Mouse (Mus musculus) c-Kit-negative CD71-positive TER-119-positive erythroid progenitor cells, embryonic 14.5 days (primary cell): ENCODE data around the gene Hjurp.

Experiments used
- DNase-seq: peaks from one replicate; pipeline ENCODE4 v3.0.0-alpha.2; 2013; ENCODE audit warnings: low read depth, low spot score

Hjurp gene

GRCm38 (mm10) chr1:88261706-88262105 is 15.7 kb downstream of the Hjurp start:
- no peak for DNase-seq

- no peak for DNase-seq
Observed at GRCm38 (mm10) chr1:88260604-88261377, 16.6 kb downstream of the Hjurp start.

- no peak for DNase-seq
Observed at GRCm38 (mm10) chr1:88260114-88260513, 17.3 kb downstream of the Hjurp start.

- DNase-seq = no peak
Observed at GRCm38 (mm10) chr1:88259643-88260024, 17.8 kb downstream of the Hjurp start.

GRCm38 (mm10) chr1:88258881-88259642 is 18.4 kb downstream of the Hjurp start:
- no peak for DNase-seq

- no peak for DNase-seq
Observed at GRCm38 (mm10) chr1:88258361-88258760, 19.1 kb downstream of the Hjurp start.

- DNase-seq = no peak
Observed at GRCm38 (mm10) chr1:88257681-88258080, 19.8 kb downstream of the Hjurp start.

GRCm38 (mm10) chr1:88256886-88257663 is 20.4 kb downstream of the Hjurp start:
- DNase-seq = no peak

- DNase-seq = no peak
Observed at GRCm38 (mm10) chr1:88255989-88256754, 21.3 kb downstream of the Hjurp start.

- no peak for DNase-seq
Observed at GRCm38 (mm10) chr1:88255466-88255857, 22.0 kb downstream of the Hjurp start.

- no peak for DNase-seq
Observed at GRCm38 (mm10) chr1:88254793-88255465, 22.5 kb downstream of the Hjurp start.

- DNase-seq = no peak
Observed at GRCm38 (mm10) chr1:88253540-88253939, 23.9 kb downstream of the Hjurp start.

GRCm38 (mm10) chr1:88253106-88253505 is 24.3 kb downstream of the Hjurp start:
- DNase-seq = no peak

- DNase-seq = no peak
Observed at GRCm38 (mm10) chr1:88250023-88250422, 27.4 kb downstream of the Hjurp start.

- no peak for DNase-seq
Observed at GRCm38 (mm10) chr1:88249596-88249995, 27.8 kb downstream of the Hjurp start.

- no peak for DNase-seq
Observed at GRCm38 (mm10) chr1:88248658-88249057, 28.8 kb downstream of the Hjurp start.

GRCm38 (mm10) chr1:88247660-88248059 is 29.8 kb downstream of the Hjurp start:
- no peak for DNase-seq

- DNase-seq = no peak
Observed at GRCm38 (mm10) chr1:88246386-88246785, 31.0 kb downstream of the Hjurp start.

GRCm38 (mm10) chr1:88245881-88246280 is 31.6 kb downstream of the Hjurp start:
- no peak for DNase-seq

GRCm38 (mm10) chr1:88243861-88244260 is 33.6 kb downstream of the Hjurp start:
- DNase-seq = no peak

- DNase-seq = no peak
Observed at GRCm38 (mm10) chr1:88240579-88240978, 36.9 kb downstream of the Hjurp start.
